Mouse (Mus musculus): ENCODE measurements around the gene B9d2.

The B9d2 gene

GRCm38 (mm10) chr7:25680514-25681258 lies at the start of gene B9d2:
Gene B9d2, plus strand, starts transcription at chr7:25680780.
- DNase-seq (ENCODE audit: low read depth, low spot score): peak; percentile 98
- Histone ChIP-seq H3K36me3 (ENCODE audit: control insufficient read depth, insufficient read depth, low read length, poor library complexity, severe bottlenecking) (no peaks in the 10 kb centered on the region), H3K27me3 (ENCODE audit: control insufficient read depth, insufficient read depth, low read length, poor library complexity, severe bottlenecking) (no peaks in the 10 kb centered on the region)

DNA sequence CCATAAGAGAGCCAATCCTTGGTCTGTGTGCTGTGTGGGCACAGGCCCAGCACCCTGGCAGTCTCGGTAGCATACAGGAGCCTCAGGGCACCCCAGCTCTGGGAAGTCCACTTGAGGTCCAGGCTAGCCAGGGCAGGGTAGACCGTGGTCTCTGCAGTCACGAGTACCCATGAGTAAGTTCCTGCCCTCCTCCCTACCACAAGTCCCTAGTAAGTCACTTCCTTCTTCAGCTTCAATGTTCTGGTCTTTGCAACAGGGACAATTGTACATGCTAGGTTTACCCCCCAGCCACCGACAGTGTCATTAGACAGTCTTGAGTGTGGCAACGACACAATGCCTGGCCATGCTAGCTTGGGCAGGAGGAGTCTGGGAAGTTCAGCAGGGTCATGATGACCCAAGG lies 47.9 kb upstream of the B9d2 start:
- Histone ChIP-seq H3K36me3 (ENCODE audit: control insufficient read depth, insufficient read depth, low read length, poor library complexity, severe bottlenecking) (peaks cover 10% of the 10 kb centered on the region), H3K27me3 (ENCODE audit: control insufficient read depth, insufficient read depth, low read length, poor library complexity, severe bottlenecking) (no peaks in the 10 kb centered on the region)
- DNase-seq (ENCODE audit: low read depth, low spot score): no peak

GRCm38 (mm10) chr7:25636373-25636772 lies 44.2 kb upstream of the B9d2 start:
- Histone ChIP-seq H3K27me3 (ENCODE audit: control insufficient read depth, insufficient read depth, low read length, poor library complexity, severe bottlenecking) (no peaks in the 10 kb centered on the region), H3K36me3 (ENCODE audit: control insufficient read depth, insufficient read depth, low read length, poor library complexity, severe bottlenecking) (peaks cover 5% of the 10 kb centered on the region; the same call in 1 of the 2 replicates)
- peak; percentile 89 for DNase-seq (ENCODE audit: low read depth, low spot score)

- no peaks in the 10 kb centered on the region for H3K27me3 ChIP-seq (ENCODE audit: control insufficient read depth, insufficient read depth, low read length, poor library complexity, severe bottlenecking)
- H3K36me3 ChIP-seq (ENCODE audit: control insufficient read depth, insufficient read depth, low read length, poor library complexity, severe bottlenecking): peaks cover 2% of the 10 kb centered on the region
- DNase-seq (ENCODE audit: low read depth, low spot score): no peak
Observed at GRCm38 (mm10) chr7:25637099-25637498, 43.5 kb upstream of the B9d2 start.

DNA sequence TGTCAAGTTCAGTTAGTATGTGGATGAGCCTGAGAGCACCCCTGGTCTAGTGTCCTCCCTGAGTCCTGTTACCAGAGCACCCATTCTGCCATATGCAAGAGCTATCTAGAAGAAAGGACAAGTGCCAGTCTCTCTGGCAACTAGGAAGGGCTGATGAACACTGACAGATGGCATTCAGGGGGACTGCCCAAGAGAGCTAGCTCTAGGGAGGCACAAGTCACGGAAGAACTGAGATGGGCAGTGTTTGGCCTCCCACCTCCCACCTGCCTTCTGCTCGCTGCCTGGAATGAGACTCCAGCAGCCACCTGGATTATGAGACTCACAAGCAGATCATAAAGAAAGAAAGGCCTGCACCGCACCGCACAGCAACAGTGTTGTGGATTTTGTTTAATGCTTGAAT lies 40.8 kb upstream of the B9d2 start:
- Histone ChIP-seq H3K36me3 (ENCODE audit: control insufficient read depth, insufficient read depth, low read length, poor library complexity, severe bottlenecking) (peaks cover 2% of the 10 kb centered on the region), H3K27me3 (ENCODE audit: control insufficient read depth, insufficient read depth, low read length, poor library complexity, severe bottlenecking) (no peaks in the 10 kb centered on the region)
- no peak for DNase-seq (ENCODE audit: low read depth, low spot score)

GRCm38 (mm10) chr7:25644136-25644535 lies 36.4 kb upstream of the B9d2 start:
- no peaks in the 10 kb centered on the region; the same call in none of the 2 replicates for H3K36me3 ChIP-seq (ENCODE audit: control insufficient read depth, insufficient read depth, low read length, poor library complexity, severe bottlenecking)
- H3K27me3 ChIP-seq (ENCODE audit: control insufficient read depth, insufficient read depth, low read length, poor library complexity, severe bottlenecking): no peaks in the 10 kb centered on the region
- DNase-seq (ENCODE audit: low read depth, low spot score): no peak

GRCm38 (mm10) chr7:25644631-25645030 lies 35.9 kb upstream of the B9d2 start:
- H3K27me3 ChIP-seq (ENCODE audit: control insufficient read depth, insufficient read depth, low read length, poor library complexity, severe bottlenecking): no peaks in the 10 kb centered on the region
- DNase-seq (ENCODE audit: low read depth, low spot score): no peak
- H3K36me3 ChIP-seq (ENCODE audit: control insufficient read depth, insufficient read depth, low read length, poor library complexity, severe bottlenecking): no peaks in the 10 kb centered on the region; the same call in 1 of the 2 replicates

- no peak for DNase-seq (ENCODE audit: low read depth, low spot score)
- no peaks in the 10 kb centered on the region for H3K27me3 ChIP-seq (ENCODE audit: control insufficient read depth, insufficient read depth, low read length, poor library complexity, severe bottlenecking)
Observed at GRCm38 (mm10) chr7:25645074-25645473, 35.5 kb upstream of the B9d2 start.

DNA sequence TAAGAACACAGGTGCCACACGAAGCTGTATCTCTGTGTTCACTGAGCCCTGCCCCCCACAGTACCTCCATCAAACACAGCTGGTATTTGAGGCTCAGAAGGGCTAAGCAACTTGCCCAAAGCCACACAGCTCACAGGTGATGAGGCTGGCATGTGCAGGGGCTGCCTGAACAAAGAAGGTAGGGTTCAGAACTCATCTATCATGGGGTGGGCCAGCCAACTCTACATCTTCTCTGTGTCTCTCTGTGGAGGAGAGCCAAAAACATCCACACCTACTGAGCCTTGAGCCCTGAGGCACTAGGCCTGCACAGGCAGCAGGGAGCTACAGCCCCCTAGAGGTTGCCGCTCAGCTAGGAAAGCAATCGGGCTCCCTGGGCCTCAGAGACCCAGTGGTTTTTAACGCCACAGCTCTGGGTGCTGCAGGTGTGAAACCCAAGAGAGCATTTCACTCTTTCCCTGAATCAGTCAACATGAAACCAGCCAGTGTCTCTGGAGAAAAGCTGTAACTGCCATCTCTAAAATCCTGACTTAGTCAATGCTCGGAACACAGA lies 32.9 kb upstream of the B9d2 start:
- DNase-seq (ENCODE audit: low read depth, low spot score): peak; percentile 84
- no peaks in the 10 kb centered on the region for H3K36me3 ChIP-seq (ENCODE audit: control insufficient read depth, insufficient read depth, low read length, poor library complexity, severe bottlenecking)
- H3K27me3 ChIP-seq (ENCODE audit: control insufficient read depth, insufficient read depth, low read length, poor library complexity, severe bottlenecking): no peaks in the 10 kb centered on the region

More at GRCm38 (mm10) chr7:25645074-25645473, 35.5 kb upstream of the B9d2 start:
- H3K36me3 ChIP-seq (ENCODE audit: control insufficient read depth, insufficient read depth, low read length, poor library complexity, severe bottlenecking): no peaks in the 10 kb centered on the region; the same call in 1 of the 2 replicates

- DNase-seq (ENCODE audit: low read depth, low spot score): no peak
- Histone ChIP-seq H3K36me3 (ENCODE audit: control insufficient read depth, insufficient read depth, low read length, poor library complexity, severe bottlenecking) (no peaks in the 10 kb centered on the region; the same call in 1 of the 2 replicates), H3K27me3 (ENCODE audit: control insufficient read depth, insufficient read depth, low read length, poor library complexity, severe bottlenecking) (no peaks in the 10 kb centered on the region)
Observed at GRCm38 (mm10) chr7:25649839-25650238, 30.7 kb upstream of the B9d2 start.

DNA sequence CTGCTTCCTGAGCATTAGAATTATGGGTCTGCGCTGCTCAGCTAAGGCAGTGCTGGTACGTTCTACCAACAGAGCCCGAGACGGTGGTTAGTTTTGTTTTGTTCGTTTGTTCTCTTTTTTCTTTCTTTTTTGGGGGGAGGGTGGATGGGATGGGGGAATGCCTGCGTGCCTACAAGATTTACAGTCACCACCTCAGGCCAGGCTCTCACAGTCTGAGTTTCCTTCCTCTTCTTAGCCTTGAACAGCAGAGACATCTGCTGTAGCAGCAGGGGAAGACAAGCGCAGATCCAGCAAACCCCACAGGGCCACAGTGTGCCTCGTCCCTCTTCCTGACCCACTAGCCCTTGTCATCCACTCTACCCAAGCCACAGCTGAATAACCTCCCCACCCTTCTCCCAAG lies 29.3 kb upstream of the B9d2 start:
- peak; percentile 88 for DNase-seq (ENCODE audit: low read depth, low spot score)
- Histone ChIP-seq H3K27me3 (ENCODE audit: control insufficient read depth, insufficient read depth, low read length, poor library complexity, severe bottlenecking) (no peaks in the 10 kb centered on the region), H3K36me3 (ENCODE audit: control insufficient read depth, insufficient read depth, low read length, poor library complexity, severe bottlenecking) (no peaks in the 10 kb centered on the region; the same call in 1 of the 2 replicates)

- no peaks in the 10 kb centered on the region for H3K27me3 ChIP-seq (ENCODE audit: control insufficient read depth, insufficient read depth, low read length, poor library complexity, severe bottlenecking)
- DNase-seq (ENCODE audit: low read depth, low spot score): peak; percentile 58
Observed at GRCm38 (mm10) chr7:25652244-25652759, 28.3 kb upstream of the B9d2 start.

DNA sequence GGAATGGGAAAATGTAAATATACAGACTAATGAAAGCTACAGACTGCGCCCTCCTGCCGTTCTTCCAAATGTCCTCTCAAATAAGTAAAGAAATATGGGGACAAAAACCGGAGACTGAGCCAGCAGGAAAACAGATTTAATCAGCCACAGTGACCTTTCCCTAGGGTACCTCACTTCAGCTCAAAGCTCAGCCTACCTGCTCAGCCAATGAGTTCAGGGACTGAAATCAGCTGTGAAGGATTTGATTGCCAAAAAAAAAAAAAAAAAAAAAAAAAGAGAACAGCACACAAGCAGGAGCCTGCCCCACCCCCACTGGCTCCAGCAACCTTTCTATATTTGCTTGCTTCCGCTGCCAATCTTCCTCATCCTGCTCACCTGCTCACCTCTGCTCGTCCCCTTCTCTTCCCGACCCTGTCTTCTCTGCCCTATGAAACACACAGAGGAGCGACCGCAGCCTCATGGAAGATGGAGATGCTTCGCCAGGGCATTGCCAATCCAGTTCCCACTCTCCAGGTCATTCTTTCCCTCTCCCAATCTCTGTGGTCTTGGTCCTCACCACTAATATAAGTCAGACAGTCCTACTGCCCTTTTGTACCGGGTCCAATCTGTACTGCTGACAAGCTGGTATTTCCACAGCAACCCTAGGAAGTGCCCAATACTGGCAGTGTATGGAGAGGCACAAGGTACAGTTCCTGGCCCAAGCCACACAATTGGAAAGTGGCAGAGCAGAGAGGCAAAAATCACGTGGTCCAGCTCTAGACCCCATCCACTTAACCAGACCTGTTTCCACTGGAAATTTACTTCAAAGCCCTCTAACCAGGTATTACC lies 24.8 kb upstream of the B9d2 start:
- DNase-seq (ENCODE audit: low read depth, low spot score): no peak
- Histone ChIP-seq H3K27me3 (ENCODE audit: control insufficient read depth, insufficient read depth, low read length, poor library complexity, severe bottlenecking) (no peaks in the 10 kb centered on the region), H3K36me3 (ENCODE audit: control insufficient read depth, insufficient read depth, low read length, poor library complexity, severe bottlenecking) (no peaks in the 10 kb centered on the region; the same call in 1 of the 2 replicates)

More at GRCm38 (mm10) chr7:25652244-25652759, 28.3 kb upstream of the B9d2 start:
- no peaks in the 10 kb centered on the region; the same call in 1 of the 2 replicates for H3K36me3 ChIP-seq (ENCODE audit: control insufficient read depth, insufficient read depth, low read length, poor library complexity, severe bottlenecking)

GRCm38 (mm10) chr7:25657785-25658184 lies 22.8 kb upstream of the B9d2 start:
- Histone ChIP-seq H3K36me3 (ENCODE audit: control insufficient read depth, insufficient read depth, low read length, poor library complexity, severe bottlenecking) (peaks cover 2% of the 10 kb centered on the region; the same call in 1 of the 2 replicates), H3K27me3 (ENCODE audit: control insufficient read depth, insufficient read depth, low read length, poor library complexity, severe bottlenecking) (no peaks in the 10 kb centered on the region)
- DNase-seq (ENCODE audit: low read depth, low spot score): no peak

Data from splenic B cell, adult 2 months (primary cell).